Mouse (Mus musculus): ENCODE data around the gene Ceacam15. TPM values are rescaled to one million over a fixed set of nuclear protein-coding genes. Genes with fewer than 3 reads are reported as not detected.
A peak's percentile ranks its signal among the peaks of the same experiment; 100 is the strongest.

Gene Ceacam15
- polyA plus RNA-seq, 1 experiment from 2014 or later: 0.60 TPM

DNA sequence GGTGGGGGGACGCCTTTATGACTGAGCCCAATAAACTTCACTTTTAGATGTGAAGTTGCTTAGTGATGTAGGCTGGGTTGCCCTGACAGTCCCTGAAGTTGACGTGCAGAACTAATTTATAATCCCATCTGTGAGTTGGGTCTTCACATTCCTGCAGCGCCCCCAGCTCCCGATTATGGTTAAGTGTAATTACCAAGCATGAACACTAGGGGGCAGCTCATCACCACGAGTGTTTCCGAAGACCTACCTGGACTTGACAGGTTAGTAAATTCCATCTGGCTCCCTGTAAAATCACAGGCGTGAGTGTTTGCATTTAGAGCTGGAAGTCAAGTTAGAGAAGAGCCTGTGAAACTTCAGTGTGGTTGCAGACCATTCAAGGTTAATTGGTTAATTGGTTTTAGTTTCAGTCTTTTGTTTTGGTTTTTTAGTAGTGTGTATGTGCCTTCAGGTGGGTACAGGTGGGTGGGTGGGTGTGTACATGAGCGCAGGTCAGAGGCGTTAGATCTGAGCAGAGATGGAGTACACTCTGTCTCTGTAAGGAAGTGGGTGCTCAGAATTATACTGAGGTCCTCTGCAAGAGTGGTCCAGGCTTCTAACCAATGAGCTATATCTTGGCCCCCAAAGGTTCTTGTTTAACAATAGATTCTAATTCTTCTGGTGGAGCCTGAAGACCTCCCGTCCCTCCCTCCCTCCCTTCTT lies 45.8 kb downstream of the Ceacam15 start:
- H3K4me3 ChIP-seq: no peak overlapping the region
- 12% methylated on average over 10 of the region's 10 CpGs for WGBS
- H3K27ac ChIP-seq: no peak overlapping the region
- no peak for ATAC-seq (replicated peaks; ENCODE audit: insufficient number of reproducible peaks, insufficient read depth, low FRiP score, low read depth)
- H3K36me3 ChIP-seq: no peaks in the 10 kb centered on the region
- H3K4me1 ChIP-seq (replicated peaks): no peaks in the 10 kb centered on the region
- H3K9me3 ChIP-seq (replicated peaks): no peaks in the 10 kb centered on the region
- no peak overlapping the region for H3K9ac ChIP-seq
- no peaks in the 10 kb centered on the region for H3K27me3 ChIP-seq
- no peak overlapping the region for H3K4me2 ChIP-seq

GRCm38 (mm10) chr7:16628096-16628771 lies 47.3 kb downstream of the Ceacam15 start:
- Histone ChIP-seq H3K27me3 (no peaks in the 10 kb centered on the region), H3K27ac (no peak overlapping the region), H3K9me3 (replicated peaks) (no peaks in the 10 kb centered on the region), H3K9ac (no peak overlapping the region), H3K4me3 (no peak overlapping the region), H3K4me2 (no peak overlapping the region), H3K36me3 (no peaks in the 10 kb centered on the region), H3K4me1 (replicated peaks) (0 out of 2 replicates have a peak, but pooled peaks cover 3% of the 10 kb centered on the region)
- WGBS: 29% methylated on average over 12 of the region's 12 CpGs
- ATAC-seq (replicated peaks; ENCODE audit: insufficient number of reproducible peaks, insufficient read depth, low FRiP score, low read depth): peak; percentile 64; the same call in 1 of the 2 replicates

DNA sequence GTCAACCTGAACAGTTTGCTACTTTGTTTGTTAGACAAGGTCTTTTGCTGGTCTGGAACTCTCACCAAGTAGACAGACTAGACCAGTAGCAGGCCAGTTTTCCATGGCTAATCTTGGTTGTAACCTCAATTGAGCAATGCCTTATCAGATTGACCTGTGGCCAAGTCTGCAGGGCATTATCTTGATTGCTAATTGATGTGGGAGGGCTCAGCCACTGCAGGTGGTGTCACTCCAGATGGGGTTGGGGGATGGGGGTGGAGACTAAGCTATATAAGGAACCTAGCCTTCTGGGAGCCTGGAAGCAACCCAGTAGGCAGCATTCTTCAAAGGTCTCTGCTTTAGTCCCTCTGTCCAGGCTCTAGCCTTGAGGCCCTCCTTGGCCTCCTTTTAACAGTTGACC lies 51.8 kb downstream of the Ceacam15 start:
- Histone ChIP-seq H3K9me3 (replicated peaks) (no peaks in the 10 kb centered on the region), H3K27me3 (no peaks in the 10 kb centered on the region), H3K4me3 (no peak overlapping the region), H3K4me1 (replicated peaks) (peaks cover 11% of the 10 kb centered on the region; the same call in 1 of the 2 replicates), H3K27ac (no peak overlapping the region), H3K36me3 (no peaks in the 10 kb centered on the region), H3K4me2 (no peak overlapping the region), H3K9ac (no peak overlapping the region)
- no peak for ATAC-seq (replicated peaks; ENCODE audit: insufficient number of reproducible peaks, insufficient read depth, low FRiP score, low read depth)

DNA sequence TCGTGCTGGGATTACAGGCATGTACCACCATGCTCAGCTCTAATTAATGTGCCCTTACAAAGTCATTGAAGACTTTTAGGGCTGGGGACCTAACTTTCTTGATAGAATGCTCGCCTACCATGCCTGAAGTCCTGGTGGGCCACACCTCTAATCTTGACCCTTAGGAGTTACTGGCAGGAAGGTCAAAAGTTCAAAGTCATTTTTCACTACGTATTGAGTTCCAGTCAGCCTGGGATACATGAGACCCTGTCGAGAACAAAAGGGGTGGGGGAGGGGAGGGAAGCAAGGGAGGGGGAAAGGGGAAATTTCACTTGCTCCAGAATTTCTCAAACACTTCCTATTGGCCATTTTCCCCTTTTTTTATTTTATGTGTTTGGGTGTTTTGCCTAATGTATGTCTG lies 52.4 kb downstream of the Ceacam15 start:
- Histone ChIP-seq H3K4me2 (no peak overlapping the region), H3K27ac (no peak overlapping the region), H3K9ac (no peak overlapping the region), H3K36me3 (no peaks in the 10 kb centered on the region), H3K9me3 (replicated peaks) (no peaks in the 10 kb centered on the region), H3K4me1 (replicated peaks) (peaks cover 17% of the 10 kb centered on the region; the same call in 1 of the 2 replicates), H3K27me3 (no peaks in the 10 kb centered on the region), H3K4me3 (no peak overlapping the region)
- 53% methylated on average over 4 of the region's 4 CpGs for WGBS
- no peak for ATAC-seq (replicated peaks; ENCODE audit: insufficient number of reproducible peaks, insufficient read depth, low FRiP score, low read depth)

Other genes starting within 250 kb of the Ceacam15 start
- gene Tmem160, start 222.9 kb downstream of the Ceacam15 start, polyA plus RNA-seq (2015; fragmentation: Nextera tagmentation; extraction: Ambion mirVana): 76.1 and 76.3 TPM in 2 replicates
- 0.16 and 0.36 TPM in 2 replicates for gene Npas1, start 198.0 kb downstream of the Ceacam15 start, polyA plus RNA-seq (2015; fragmentation: Nextera tagmentation; extraction: Ambion mirVana)
- gene Arhgap35, start 60.7 kb downstream of the Ceacam15 start, polyA plus RNA-seq (2015; fragmentation: Nextera tagmentation; extraction: Ambion mirVana): 12.6 and 15.6 TPM in 2 replicates
- gene Ceacam9, start 46.2 kb upstream of the Ceacam15 start, polyA plus RNA-seq (2015; fragmentation: Nextera tagmentation; extraction: Ambion mirVana): not detected in 2 replicates
- gene Ap2s1, start 62.7 kb upstream of the Ceacam15 start, polyA plus RNA-seq (2015; fragmentation: Nextera tagmentation; extraction: Ambion mirVana): 194 and 219 TPM in 2 replicates
- gene Slc1a5, start 105.6 kb upstream of the Ceacam15 start, polyA plus RNA-seq (2015; fragmentation: Nextera tagmentation; extraction: Ambion mirVana): 40.2 and 46.4 TPM in 2 replicates
- 73.9 and 90.0 TPM in 2 replicates for gene Strn4, start 140.2 kb upstream of the Ceacam15 start, polyA plus RNA-seq (2015; fragmentation: Nextera tagmentation; extraction: Ambion mirVana)
- gene Fkrp, start 141.0 kb upstream of the Ceacam15 start, polyA plus RNA-seq (2015; fragmentation: Nextera tagmentation; extraction: Ambion mirVana): 30.8 and 32.7 TPM in 2 replicates
- 9.9 and 13.3 TPM in 2 replicates for gene Prkd2, start 167.2 kb upstream of the Ceacam15 start, polyA plus RNA-seq (2015; fragmentation: Nextera tagmentation; extraction: Ambion mirVana)
- gene Dact3, start 199.6 kb upstream of the Ceacam15 start, polyA plus RNA-seq (2015; fragmentation: Nextera tagmentation; extraction: Ambion mirVana): 5.8 and 7.0 TPM in 2 replicates
- 4.2 and 5.2 TPM in 2 replicates for gene Gng8, start 216.1 kb upstream of the Ceacam15 start, polyA plus RNA-seq (2015; fragmentation: Nextera tagmentation; extraction: Ambion mirVana)
- gene Ptgir, start 230.8 kb upstream of the Ceacam15 start, polyA plus RNA-seq (2015; fragmentation: Nextera tagmentation; extraction: Ambion mirVana): 0.86 and 1.2 TPM in 2 replicates
- 96.4 and 98.4 TPM in 2 replicates for gene Calm3, start 248.4 kb upstream of the Ceacam15 start, polyA plus RNA-seq (2015; fragmentation: Nextera tagmentation; extraction: Ambion mirVana)

Measured in heart, embryonic 15.5 days (tissue).